ENCODE assay signal across 19 mouse cellular contexts in genomic region chr3:57910020-57910419, GRCm38 (mm10).
"Had no signal": no experiment of that assay in that cellular context is flagged by ENCODE, and none has a peak within 500 bp of the region (broad histone marks: within the 10 kb centered on the region; RNA-seq: fewer than 3 reads in every experiment).

No protein-coding gene starts in this region.

- DNase-seq: cerebellum, adult 9-10 months; cerebellum, adult 9-11 months; cerebellum, postnatal 10 days; cerebellum, postnatal 14 days; cerebellum, postnatal 25 days; embryo, embryonic 11 days; forebrain, postnatal 0 days; gastrocnemius, adult 2 months; gastrocnemius, postnatal 10 days; gastrocnemius, postnatal 14 days; gastrocnemius, postnatal 25 days; gastrocnemius, postnatal 36 days; heart, adult 11 months; heart, adult 18-20 months; heart, adult 2 months had no signal

- ATAC-seq: forebrain, embryonic 13.5 days; forebrain, embryonic 14.5 days; forebrain, embryonic 15.5 days; forebrain, embryonic 16.5 days; forebrain, postnatal 0 days had no signal
